Mouse (Mus musculus) lung, postnatal 0 days (tissue): Measurements from ENCODE around the gene Tdgf1. TPM values are rescaled to one million over a fixed set of nuclear protein-coding genes. Genes with fewer than 3 reads are reported as not detected.

ENCODE experiments used
- ATAC-seq: fragments of 200-750 bp; cut with Nextera tagmentation; 2 replicates; pipeline ENCODE4 v1.8.0; 2017; ENCODE audit warnings: moderate library complexity
- DNase-seq: peaks from one replicate; pipeline ENCODE4 v3.0.0-alpha.2; 2016; ENCODE audit warnings: low spot score
- H3K27ac ChIP-seq: fragments of 300-500 bp; sonication (generic); 2 replicates; pipeline ENCODE4 v1.5.1; 2014; ENCODE audit warnings: antibody characterized with exemption, mild to moderate bottlenecking, low read length, mixed read lengths
- H3K27me3 ChIP-seq: fragments of 300-500 bp; sonication (generic); replicated peaks from 2 replicates; pipeline ENCODE4 v1.6.1; 2014; ENCODE audit warnings: low read length, mixed read lengths; ENCODE audit not compliant: insufficient read depth
- H3K36me3 ChIP-seq: fragments of 300-500 bp; sonication (generic); 2 replicates; pipeline ENCODE4 v1.6.1; 2014; ENCODE audit warnings: low read length, mixed read lengths; ENCODE audit not compliant: insufficient read depth
- H3K4me1 ChIP-seq: fragments of 300-500 bp; sonication (generic); 2 replicates; pipeline ENCODE4 v1.6.1; 2014; ENCODE audit warnings: antibody characterized with exemption, low read depth, low read length, mixed read lengths; ENCODE audit not compliant: insufficient read depth
- H3K4me2 ChIP-seq: fragments of 300-500 bp; sonication (generic); replicated peaks from 2 replicates; pipeline ENCODE4 v1.6.1; 2014; ENCODE audit warnings: low read depth, mild to moderate bottlenecking, low read length, moderate library complexity, mixed read lengths
- H3K4me3 ChIP-seq: fragments of 300-500 bp; sonication (generic); 2 replicates; pipeline ENCODE4 v1.5.1; 2014; ENCODE audit warnings: low read depth, low read length
- H3K9ac ChIP-seq: fragments of 300-500 bp; sonication (generic); replicated peaks from 2 replicates; pipeline ENCODE4 v1.6.1; 2014; ENCODE audit warnings: low read depth, mild to moderate bottlenecking
- H3K9me3 ChIP-seq: fragments of 300-500 bp; sonication (generic); 2 replicates; pipeline ENCODE4 v1.6.1; 2016; ENCODE audit warnings: low read length, mixed read lengths
- CTCF ChIP-seq: IDR thresholded peaks from 2 replicates; pipeline ENCODE4 v1.5.1; 2016; ENCODE audit warnings: antibody characterized with exemption, mild to moderate bottlenecking
- EP300 ChIP-seq: IDR thresholded peaks from 2 replicates; pipeline ENCODE4 v1.6.1; 2016; ENCODE audit warnings: antibody characterized with exemption, mild to moderate bottlenecking, control low read depth
- WGBS: fragments of 180-500 bp; shearing (Covaris S2); extraction: QIAGEN DNeasy Blood & Tissue Kit; methylation state at CpG from one replicate; pipeline ENCODE4 v1.1.7; 2014; 5-methylcytosine and 5-hydroxymethylcytosine counted together
- microRNA-seq: library from miRNA; unstranded; fragments of <30 nt; microRNA quantifications from one replicate; pipeline ENCODE4, GENCODE M21; 2016
- polyA plus RNA-seq: library from polyadenylated mRNA; unstranded; fragments of >200 nt; fragmentation: Nextera tagmentation; extraction: Ambion mirVana; gene quantifications from 2 replicates; pipeline ENCODE4 v1.2.1, GENCODE M21; 2015

Gene Tdgf1
- polyA plus RNA-seq, 1 experiment from 2014 or later: 0.19 TPM

- no peaks in the 10 kb centered on the region; the same call in 1 of the 2 replicates for H3K4me1 ChIP-seq
- ATAC-seq (peak; percentile 56), DNase-seq (peak; percentile 42)
- H3K36me3 ChIP-seq: peaks cover 12% of the 10 kb centered on the region; the same call in 1 of the 2 replicates
- no peak overlapping the region for H3K4me2 ChIP-seq
- no peak overlapping the region for H3K9ac ChIP-seq
- 64% methylated on average over 12 of the region's 12 CpGs for WGBS
- H3K27me3 ChIP-seq: no peaks in the 10 kb centered on the region
- no peak for TF ChIP-seq CTCF
- 0 out of 2 replicates have a peak, but pooled peaks have one; percentile 18 for TF ChIP-seq EP300
- H3K27ac ChIP-seq: no peak overlapping the region
- no peak overlapping the region for H3K4me3 ChIP-seq
- no peaks in the 10 kb centered on the region for H3K9me3 ChIP-seq
Measured at GRCm38 (mm10) chr9:110891077-110891828, 54.7 kb downstream of the Tdgf1 start.

GRCm38 (mm10) chr9:110890026-110890783 lies 55.8 kb downstream of the Tdgf1 start:
- DNase-seq (peak; percentile 40), ATAC-seq (0 out of 2 replicates have a peak, but pooled peaks have one; percentile 5)
- Histone ChIP-seq H3K9me3 (no peaks in the 10 kb centered on the region), H3K4me3 (no peak overlapping the region), H3K4me1 (no peaks in the 10 kb centered on the region; the same call in 1 of the 2 replicates), H3K4me2 (no peak overlapping the region), H3K27me3 (no peaks in the 10 kb centered on the region), H3K9ac (no peak overlapping the region), H3K27ac (no peak overlapping the region), H3K36me3 (peaks cover 12% of the 10 kb centered on the region; the same call in 1 of the 2 replicates)
- TF ChIP-seq EP300 (no peak), CTCF (peak; percentile 51)
- 17% methylated on average over 20 of the region's 21 CpGs for WGBS

Small RNA genes lying within 50 kb of the gene (microRNA-seq; reads per million reads assigned to microRNA genes)
- not detected for gene Gm24269

Other genes starting within 250 kb of the Tdgf1 start
- gene Myl3, start 204.3 kb downstream of the Tdgf1 start, polyA plus RNA-seq: 10.4 and 13.8 TPM in 2 replicates
- gene Pth1r, start 199.0 kb downstream of the Tdgf1 start, polyA plus RNA-seq: 19.4 and 24.4 TPM in 2 replicates
- gene Prss42, start 148.0 kb downstream of the Tdgf1 start, polyA plus RNA-seq: not detected in 2 replicates
- gene Prss44, start 132.2 kb downstream of the Tdgf1 start, polyA plus RNA-seq: not detected in 2 replicates
- gene Prss43, start 119.5 kb downstream of the Tdgf1 start, polyA plus RNA-seq: not detected in 2 replicates
- gene Prss45, start 111.6 kb downstream of the Tdgf1 start, polyA plus RNA-seq: not detected in 2 replicates
- not detected in 2 replicates for gene Prss46, start 101.7 kb downstream of the Tdgf1 start, polyA plus RNA-seq
- 0.14 and 0.20 TPM in 2 replicates for gene Prss50, start 88.2 kb downstream of the Tdgf1 start, polyA plus RNA-seq
- 13.5 and 14.4 TPM in 2 replicates for gene Als2cl, start 66.3 kb downstream of the Tdgf1 start, polyA plus RNA-seq
- gene Tmie, start 66.0 kb downstream of the Tdgf1 start, polyA plus RNA-seq: 3.6 and 4.0 TPM in 2 replicates
- gene Fam240a, start 29.3 kb downstream of the Tdgf1 start, polyA plus RNA-seq: not detected in 2 replicates
- gene Lrrc2, start 5.4 kb upstream of the Tdgf1 start, polyA plus RNA-seq: 1.6 and 2.2 TPM in 2 replicates
- gene Rtp3, start 44.4 kb upstream of the Tdgf1 start, polyA plus RNA-seq: 1.7 and 3.0 TPM in 2 replicates
- gene Ltf, start 73.1 kb upstream of the Tdgf1 start, polyA plus RNA-seq: 11.3 and 16.1 TPM in 2 replicates
- 43.5 and 49.0 TPM in 2 replicates for gene Ccrl2, start 111.4 kb upstream of the Tdgf1 start, polyA plus RNA-seq
- 47.7 and 54.2 TPM in 2 replicates for gene Lrrfip2, start 171.4 kb upstream of the Tdgf1 start, polyA plus RNA-seq